Mouse (Mus musculus): ENCODE measurements around the gene Vopp1.

Gene Vopp1

DNA sequence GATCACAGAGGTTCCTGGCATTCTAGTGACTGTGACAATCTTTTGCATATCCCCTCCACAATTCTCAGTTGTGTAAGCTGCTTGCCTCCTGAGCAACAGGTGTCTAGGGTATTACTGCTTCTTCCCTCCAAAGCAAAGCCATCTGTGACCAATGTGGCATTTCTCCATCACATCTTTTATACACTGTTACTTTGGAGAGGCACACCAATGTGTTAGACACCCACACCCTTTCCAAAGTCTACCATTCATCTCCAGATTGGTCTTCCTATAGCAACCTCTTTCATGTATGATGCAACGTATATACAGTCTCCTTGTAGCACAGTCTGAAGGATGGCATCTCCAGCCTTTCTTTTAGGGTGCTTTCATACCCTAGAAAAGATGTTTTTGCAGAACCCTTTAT is 42.3 kb downstream of the Vopp1 start:
- DNase-seq (ENCODE audit: low spot score): no peak

DNA sequence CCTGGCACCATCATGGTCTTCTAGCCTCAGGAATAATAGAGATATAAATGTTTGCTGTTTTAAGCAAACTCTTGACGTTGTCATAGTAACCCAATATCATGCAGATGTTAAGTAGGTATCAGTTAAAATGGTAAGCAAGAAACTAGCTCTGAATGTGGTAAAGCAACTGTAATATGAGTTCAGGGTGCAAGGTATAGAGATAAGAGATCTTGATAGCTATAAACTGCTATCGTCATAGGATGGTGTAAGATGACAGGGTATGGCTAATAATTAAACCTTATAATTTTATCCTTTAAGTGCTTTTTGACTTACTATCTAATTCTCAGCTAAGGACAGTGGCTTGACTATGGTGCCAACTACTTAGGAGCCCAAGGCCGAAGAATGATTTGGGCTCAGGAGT is 44.6 kb downstream of the Vopp1 start:
- DNase-seq (ENCODE audit: low spot score): no peak

DNA sequence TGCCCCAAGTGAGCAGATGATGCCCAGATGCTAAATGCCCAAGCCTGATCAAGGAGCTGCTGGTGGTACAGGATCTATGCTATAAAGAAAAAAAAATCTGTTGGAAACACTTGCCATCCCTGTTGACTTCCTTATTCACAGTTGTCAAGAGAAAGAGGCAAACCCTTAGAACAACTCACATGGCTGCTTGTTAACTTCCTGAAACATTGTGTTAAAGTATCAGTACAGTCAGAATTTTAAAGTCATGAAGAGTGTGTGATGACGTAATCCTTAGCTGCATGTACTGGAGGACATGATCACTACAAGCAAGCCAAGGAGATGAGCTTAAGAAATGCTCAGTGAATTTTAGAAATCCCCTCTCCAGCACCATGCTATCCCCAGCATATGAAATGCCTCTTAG is 51.2 kb downstream of the Vopp1 start:
- no peak for DNase-seq (ENCODE audit: low spot score)

GRCm38 (mm10) chr6:57770467-57771190 is 54.3 kb downstream of the Vopp1 start:
- DNase-seq (ENCODE audit: low spot score): no peak

DNA sequence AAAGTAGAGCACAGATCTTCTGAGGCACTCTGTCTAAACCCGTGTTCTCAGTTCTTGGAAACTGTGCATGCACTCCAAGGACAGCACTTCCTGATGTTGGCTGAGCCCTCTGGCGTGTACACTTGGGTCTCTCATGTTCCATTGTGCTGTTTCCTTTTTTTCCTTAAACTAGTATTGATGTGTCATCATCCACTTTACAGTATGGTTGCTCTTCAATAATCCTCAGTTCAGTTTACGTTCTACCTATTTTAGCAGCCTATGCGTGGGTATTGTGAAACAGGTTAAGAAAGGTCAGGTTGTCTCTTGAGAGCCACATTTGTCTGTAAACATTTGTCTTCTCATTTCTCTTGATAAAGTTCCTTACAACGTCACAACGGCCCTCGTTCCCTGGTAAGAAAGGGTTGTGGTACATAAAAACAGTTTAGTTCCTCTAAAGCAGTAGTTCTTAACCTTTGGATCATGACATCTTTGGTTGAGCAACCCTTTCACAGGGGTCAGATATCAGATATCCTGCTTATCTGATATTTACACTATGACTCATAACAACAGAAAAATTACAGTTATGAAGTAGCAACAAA is 55.9 kb downstream of the Vopp1 start:
- DNase-seq (ENCODE audit: low spot score): no peak

GRCm38 (mm10) chr6:57767112-57767868 is 57.7 kb downstream of the Vopp1 start:
- DNase-seq (ENCODE audit: low spot score): no peak

- no peak for DNase-seq (ENCODE audit: low spot score)
These were observed 58.7 kb downstream of the Vopp1 start for GRCm38 (mm10) chr6:57766287-57766686.

- DNase-seq (ENCODE audit: low spot score): no peak
These were observed 59.7 kb downstream of the Vopp1 start for GRCm38 (mm10) chr6:57765095-57765878.

DNA sequence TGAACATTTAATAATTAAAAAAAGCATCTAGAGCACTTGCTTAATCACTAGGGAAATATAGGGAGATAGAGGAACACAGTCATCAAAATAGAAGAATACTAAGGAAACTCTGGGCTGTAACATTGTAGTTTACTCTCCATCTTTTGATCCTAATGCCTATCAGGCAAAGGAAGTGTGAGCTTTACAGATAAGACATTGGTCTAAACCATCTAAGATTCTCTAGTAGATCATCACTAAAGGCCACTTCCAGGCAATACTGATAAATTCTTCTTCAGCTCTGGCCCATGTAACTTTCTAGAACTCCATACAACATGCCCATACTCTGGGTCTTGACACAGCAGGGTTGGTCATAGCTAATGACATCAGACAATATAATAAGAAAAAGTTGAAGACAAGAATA is 61.9 kb downstream of the Vopp1 start:
- no peak for DNase-seq (ENCODE audit: low spot score)

DNA sequence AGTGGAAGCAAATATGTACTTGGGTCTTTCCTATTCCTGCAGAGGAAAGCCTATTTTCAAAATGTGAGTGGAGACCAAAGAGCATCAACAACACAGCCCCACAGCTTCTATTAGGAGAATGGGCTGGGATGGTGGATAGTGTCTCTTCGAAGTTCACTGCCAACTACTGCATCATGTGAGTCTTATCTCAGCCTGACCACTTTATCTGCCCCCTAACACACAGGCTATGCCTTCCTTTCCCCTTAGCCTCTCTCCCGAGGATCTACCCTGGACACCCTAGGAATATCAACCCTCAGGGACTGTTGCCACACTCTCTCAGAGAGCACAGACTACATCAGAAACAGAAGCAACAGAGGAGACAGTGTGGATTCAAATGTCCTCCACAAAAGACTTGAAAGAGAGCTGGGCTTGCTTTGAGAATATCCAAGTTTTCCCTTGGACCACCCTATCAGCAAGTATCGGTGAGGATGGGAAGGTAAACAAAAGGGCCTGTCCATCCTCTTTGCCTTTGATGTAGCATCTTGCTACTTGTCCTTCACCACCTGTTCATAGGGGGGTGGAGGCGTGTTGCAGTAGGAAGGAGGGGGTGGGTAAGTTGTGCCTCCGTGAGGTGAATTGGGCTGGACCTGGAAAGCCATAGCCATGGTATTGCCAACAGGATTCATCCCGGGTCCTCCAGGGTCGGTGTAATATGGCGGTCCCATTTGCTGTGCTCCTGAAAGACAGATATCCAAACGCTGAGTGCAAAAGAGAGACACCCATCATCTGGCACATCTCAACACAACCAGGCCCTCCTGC is 70.8 kb downstream of the Vopp1 start:
- no peak for DNase-seq (ENCODE audit: low spot score)

GRCm38 (mm10) chr6:57745748-57746129 is 79.2 kb downstream of the Vopp1 start:
- DNase-seq (ENCODE audit: low spot score): no peak

DNA sequence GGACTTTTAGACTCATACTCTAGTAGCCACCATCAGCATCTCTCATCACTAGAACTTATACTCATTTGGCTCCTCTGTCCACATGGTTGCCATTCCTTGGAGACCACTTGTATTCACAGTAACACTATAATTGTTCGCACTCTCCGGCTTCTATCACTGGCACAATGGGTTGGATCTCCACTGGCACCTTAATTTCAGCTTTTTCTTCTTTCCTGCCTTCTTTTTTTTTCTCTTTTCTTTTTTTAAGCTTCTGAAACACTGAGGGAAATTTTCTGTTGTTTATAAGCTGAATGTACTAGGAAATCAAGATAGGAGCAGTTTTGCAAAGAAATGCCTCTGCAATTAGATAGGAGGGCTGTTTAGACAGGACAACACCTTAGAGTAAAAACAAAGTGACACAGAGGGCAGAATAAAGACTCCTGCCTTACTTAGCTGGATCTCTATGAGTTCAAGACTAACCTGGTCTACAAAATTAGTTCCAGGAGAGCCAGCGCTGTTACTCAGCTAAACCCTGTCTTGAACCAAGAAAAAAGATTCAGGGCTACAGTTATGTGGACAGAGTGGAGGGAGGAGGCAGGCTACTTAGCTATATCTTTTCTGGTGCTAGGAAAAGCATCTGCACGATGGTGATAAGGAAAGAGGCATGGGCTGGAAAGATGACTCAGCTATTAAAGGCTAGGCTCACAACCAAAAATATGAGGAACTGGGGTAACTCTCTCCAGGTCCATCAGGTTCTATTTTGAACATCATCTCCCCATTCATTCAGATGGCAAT is 79.8 kb downstream of the Vopp1 start:
- no peak for DNase-seq (ENCODE audit: low spot score)

GRCm38 (mm10) chr6:57744123-57744522 is 80.8 kb downstream of the Vopp1 start:
- DNase-seq (ENCODE audit: low spot score): no peak

DNA sequence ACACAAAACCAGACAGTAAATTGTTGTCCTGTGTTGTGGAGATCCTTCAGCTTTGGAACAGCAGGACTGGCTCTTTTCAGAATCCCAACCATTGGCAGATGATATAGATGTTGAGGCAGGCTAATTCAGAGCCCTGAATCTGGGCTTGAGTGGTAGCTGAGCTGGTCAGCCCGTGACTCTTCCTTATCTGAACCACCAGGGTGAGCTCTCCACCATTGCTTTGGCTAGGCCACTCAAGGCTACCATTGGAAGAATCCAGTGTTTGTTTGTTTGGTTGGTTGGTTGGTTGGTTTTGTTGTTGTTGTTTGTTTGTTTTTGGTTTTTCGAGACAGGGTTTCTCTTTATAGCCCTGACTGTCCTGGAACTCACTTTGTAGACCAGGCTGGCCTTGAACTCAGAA is 81.6 kb downstream of the Vopp1 start:
- DNase-seq (ENCODE audit: low spot score): no peak

DNA sequence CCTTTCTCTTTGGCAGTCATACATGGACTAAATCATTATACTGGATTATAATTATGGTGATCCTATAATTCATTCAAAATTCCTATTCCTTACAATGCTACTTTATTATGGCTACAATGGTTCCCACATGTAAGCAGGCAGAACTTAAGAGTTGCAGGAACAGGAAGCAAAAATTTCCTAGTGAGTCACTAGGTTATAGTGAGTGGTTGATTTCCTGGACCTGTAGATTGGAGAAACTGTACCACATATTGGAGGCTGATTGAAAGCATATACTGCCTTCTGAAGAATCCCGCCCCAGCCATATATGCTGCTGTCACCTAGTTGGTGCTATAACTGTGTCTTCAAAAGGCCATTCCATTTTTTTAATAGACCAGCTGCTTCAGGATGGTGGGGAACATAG is 82.2 kb downstream of the Vopp1 start:
- no peak for DNase-seq (ENCODE audit: low spot score)

- DNase-seq (ENCODE audit: low spot score): no peak
These were observed 103.6 kb downstream of the Vopp1 start for GRCm38 (mm10) chr6:57721347-57721746.

DNA sequence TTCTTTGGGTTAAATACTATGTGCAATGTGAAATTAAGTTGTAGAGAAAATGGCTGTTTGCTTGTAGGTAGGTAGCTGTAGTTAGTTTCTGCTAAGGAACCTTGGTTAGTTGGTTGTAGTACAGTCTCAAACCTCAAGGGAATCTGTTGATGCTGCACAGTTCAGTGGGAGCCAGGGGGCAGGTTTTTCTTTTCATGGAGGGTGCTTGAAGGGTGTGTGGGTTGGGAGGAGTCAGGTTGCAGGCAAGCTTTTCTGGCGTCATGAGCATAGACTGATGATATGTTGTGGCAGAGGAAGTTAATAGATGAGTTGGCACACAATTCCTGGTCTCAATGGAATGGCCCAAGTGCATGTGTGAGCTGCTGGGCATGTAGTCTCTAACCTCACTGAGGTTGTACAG is 113.2 kb downstream of the Vopp1 start:
- no peak for DNase-seq (ENCODE audit: low spot score)

DNA sequence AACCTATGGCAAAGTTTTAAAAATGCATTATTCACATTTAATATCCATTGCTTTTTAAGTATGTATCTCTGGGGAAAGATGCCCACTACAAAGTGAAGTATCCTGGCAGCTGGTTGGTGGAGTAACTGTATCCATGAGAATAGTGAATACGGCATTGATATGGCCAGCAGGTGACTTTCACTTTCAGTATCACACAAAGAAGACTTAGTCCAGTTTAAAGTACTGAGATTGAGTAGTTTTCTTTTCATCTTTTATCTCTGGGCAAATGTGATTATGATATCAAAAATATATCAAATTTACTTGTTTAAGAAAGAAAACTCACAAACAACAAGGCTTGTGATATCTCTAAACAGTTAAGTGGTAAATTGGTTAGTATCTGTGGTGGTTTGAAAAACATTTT is 118.2 kb downstream of the Vopp1 start:
- no peak for DNase-seq (ENCODE audit: low spot score)

DNA sequence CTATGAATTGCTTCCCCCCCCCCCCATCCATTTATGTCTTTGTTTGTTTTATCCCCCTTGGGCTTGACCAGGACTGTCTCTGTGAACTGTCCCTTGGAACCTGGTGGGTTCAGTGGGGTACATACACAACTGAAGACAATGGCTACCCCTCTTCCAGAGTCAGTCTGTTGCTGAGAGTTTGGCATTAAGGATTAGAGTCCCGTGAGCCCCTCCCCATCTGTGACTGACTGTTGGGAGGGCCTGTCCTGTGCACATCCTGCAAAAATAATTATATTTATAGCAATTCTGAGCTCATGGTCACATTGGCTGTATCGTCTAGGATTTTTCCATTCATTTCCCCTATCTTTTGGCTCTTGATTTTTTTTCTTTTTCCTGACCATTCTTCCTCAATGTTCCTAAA is 121.3 kb downstream of the Vopp1 start:
- no peak for DNase-seq (ENCODE audit: low spot score)

DNA sequence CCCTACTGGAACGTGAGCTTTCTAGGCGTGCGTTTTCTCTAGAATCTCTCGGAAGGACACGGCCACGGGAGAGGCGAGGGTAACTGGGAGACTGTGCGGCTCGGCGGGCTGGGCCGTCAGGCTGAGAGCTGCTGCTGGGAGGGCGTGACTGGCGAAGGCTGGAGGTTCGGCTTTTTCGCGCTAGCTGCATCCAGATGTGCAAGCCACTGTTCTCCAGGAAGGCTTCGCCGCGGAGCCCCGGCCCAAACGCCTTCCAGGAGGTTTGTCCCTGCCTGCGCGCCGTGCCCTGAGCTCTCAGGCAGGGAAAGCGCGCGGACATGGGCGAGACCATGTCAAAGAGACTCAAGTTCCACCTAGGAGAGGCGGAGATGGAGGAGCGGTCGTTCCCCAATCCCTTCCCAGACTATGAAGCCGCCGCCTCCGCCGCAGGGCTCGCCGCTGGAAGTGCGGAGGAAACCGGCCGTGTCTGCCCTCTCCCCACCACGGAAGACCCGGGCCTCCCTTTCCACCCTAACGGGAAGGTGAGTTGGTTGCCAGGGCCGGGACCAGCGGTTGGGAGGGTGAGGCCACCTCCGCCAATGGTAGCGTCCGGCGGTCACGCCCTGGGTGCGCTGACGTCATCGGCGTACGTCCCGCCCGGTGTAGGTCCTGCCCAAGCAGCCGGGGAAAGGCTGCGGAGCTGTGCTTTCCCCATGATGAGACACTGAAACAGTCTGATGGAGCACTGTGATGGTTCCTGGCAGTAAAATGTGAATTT is 122.0 kb downstream of the Vopp1 start:
- DNase-seq (ENCODE audit: low spot score): peak; percentile 95

Data from ovary, postnatal 36 days (tissue).